Mouse (Mus musculus): Measurements from ENCODE around the gene Rbm19. TPM values are rescaled to one million over a fixed set of nuclear protein-coding genes. Genes with fewer than 3 reads are reported as not detected.

Gene Rbm19
- polyA plus RNA-seq, 1 experiment from 2014 or later: 16.0 TPM

DNA sequence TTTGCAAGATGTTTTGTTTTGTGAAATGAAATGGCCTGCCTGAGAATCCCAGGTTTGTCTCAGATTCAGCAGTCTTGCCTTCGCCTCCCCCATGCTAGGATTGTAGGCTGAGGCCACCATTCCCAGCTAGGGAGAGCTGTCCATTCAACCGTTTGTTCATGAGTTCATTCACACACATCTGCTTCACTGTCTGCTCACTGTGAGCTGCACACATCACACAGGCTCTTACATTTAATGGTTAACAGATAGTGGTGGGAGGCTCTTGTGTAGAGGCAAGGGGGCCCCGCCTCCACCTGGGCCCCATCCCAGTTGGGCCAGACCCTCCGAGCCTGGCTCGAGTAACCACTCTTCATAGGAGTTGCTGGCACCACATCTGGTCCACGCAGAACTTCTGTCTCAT lies 47.2 kb downstream of the Rbm19 start:
- no peak overlapping the region for H3K9ac ChIP-seq (replicated peaks; ENCODE audit: low read length)
- H3K27ac ChIP-seq (replicated peaks; ENCODE audit: low read depth, low read length): no peak overlapping the region
- no peak overlapping the region for H3K4me2 ChIP-seq (ENCODE audit: low read length)
- H3K4me1 ChIP-seq (ENCODE audit: control insufficient read depth, insufficient read depth, low read length): 0 out of 2 replicates have a peak, but pooled peaks cover 4% of the 10 kb centered on the region
- WGBS: 80% methylated on average over 6 of the region's 6 CpGs
- no peaks in the 10 kb centered on the region for H3K36me3 ChIP-seq (ENCODE audit: control insufficient read depth, insufficient read depth, low read length)
- no peak overlapping the region for H3K4me3 ChIP-seq (replicated peaks; ENCODE audit: low read depth, low read length)
- no peaks in the 10 kb centered on the region for H3K9me3 ChIP-seq (ENCODE audit: control insufficient read depth, low read length)
- H3K27me3 ChIP-seq (ENCODE audit: control insufficient read depth, insufficient read depth, low read length): no peaks in the 10 kb centered on the region
- ATAC-seq (ENCODE audit: low FRiP score, low TSS enrichment) (no peak), DNase-seq (no peak)

DNA sequence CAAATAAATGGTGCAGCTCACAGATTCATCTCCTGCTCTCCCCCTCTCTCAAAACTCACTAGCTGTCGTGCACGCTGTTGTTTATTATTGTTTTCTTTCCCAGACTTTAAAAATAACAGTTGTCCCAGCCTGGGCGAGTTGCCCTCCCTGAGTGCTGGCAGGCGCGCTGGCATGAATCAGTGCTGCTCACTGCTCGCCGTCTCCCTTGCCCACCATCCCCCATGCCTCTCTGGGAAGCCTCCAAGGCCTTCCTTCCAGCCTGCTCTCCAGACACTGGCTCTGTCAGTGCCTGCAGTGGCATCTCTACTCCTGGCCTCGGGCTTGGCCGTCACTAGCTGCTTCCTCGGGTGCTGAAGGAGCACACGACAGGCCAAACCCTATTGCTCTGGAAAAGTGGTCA lies 48.2 kb downstream of the Rbm19 start:
- no peak overlapping the region for H3K4me3 ChIP-seq (replicated peaks; ENCODE audit: low read depth, low read length)
- no peak overlapping the region for H3K4me2 ChIP-seq (ENCODE audit: low read length)
- H3K27ac ChIP-seq (replicated peaks; ENCODE audit: low read depth, low read length): no peak overlapping the region
- no peaks in the 10 kb centered on the region for H3K9me3 ChIP-seq (ENCODE audit: control insufficient read depth, low read length)
- no peak for ATAC-seq (ENCODE audit: low FRiP score, low TSS enrichment)
- no peaks in the 10 kb centered on the region for H3K36me3 ChIP-seq (ENCODE audit: control insufficient read depth, insufficient read depth, low read length)
- H3K9ac ChIP-seq (replicated peaks; ENCODE audit: low read length): no peak overlapping the region
- 81% methylated on average over 11 of the region's 11 CpGs for WGBS
- no peak for DNase-seq
- H3K4me1 ChIP-seq (ENCODE audit: control insufficient read depth, insufficient read depth, low read length): 0 out of 2 replicates have a peak, but pooled peaks cover 4% of the 10 kb centered on the region
- H3K27me3 ChIP-seq (ENCODE audit: control insufficient read depth, insufficient read depth, low read length): no peaks in the 10 kb centered on the region

DNA sequence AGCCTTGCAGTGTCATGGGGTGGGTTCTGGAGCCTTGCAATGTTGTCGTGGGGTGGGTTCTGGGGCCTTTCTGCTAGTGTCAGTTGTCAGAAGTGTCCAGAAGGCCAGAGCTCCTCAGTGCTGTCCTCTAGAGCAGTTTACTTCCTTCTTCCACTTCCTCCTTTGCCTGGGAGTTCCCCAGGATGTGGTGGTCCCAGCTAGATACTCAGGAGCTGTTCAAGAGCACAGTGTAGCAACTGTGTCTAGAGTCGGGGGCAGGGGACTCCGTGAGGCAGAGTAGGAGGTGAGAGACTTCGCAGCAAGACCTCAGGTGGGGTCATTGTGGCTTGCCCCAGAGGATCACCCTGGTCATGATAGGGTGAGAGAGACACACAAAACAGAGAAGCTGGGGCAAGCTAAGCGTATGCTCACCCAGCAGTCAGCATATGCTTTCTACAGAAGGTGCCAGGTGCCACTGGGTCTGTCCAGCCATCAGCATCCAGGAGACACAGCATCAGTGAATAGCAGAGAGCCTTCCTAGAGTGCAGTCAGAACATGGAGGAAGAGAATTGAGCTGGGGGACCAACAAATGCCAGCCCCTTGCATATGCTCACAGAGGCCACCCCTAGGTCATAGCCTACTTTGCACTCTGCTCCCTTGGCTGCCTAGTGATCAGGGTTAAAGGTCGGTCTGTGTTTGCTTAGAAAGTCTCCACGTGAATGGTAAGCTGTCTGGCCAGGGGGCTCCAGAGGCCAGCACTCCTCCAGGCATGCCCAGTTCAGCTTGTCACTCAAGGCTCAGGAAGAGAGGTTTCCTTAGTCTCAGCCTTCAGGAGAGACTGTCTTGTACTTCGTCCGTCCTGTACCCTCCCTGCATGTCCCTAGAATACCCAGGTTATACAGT lies 49.0 kb downstream of the Rbm19 start:
- Histone ChIP-seq H3K9ac (replicated peaks; ENCODE audit: low read length) (no peak overlapping the region), H3K4me3 (replicated peaks; ENCODE audit: low read depth, low read length) (no peak overlapping the region), H3K4me2 (ENCODE audit: low read length) (no peak overlapping the region), H3K27ac (replicated peaks; ENCODE audit: low read depth, low read length) (no peak overlapping the region), H3K9me3 (ENCODE audit: control insufficient read depth, low read length) (no peaks in the 10 kb centered on the region), H3K36me3 (ENCODE audit: control insufficient read depth, insufficient read depth, low read length) (no peaks in the 10 kb centered on the region), H3K27me3 (ENCODE audit: control insufficient read depth, insufficient read depth, low read length) (no peaks in the 10 kb centered on the region), H3K4me1 (ENCODE audit: control insufficient read depth, insufficient read depth, low read length) (0 out of 2 replicates have a peak, but pooled peaks cover 4% of the 10 kb centered on the region)
- WGBS: 70% methylated on average over 9 of the region's 9 CpGs
- DNase-seq (no peak), ATAC-seq (ENCODE audit: low FRiP score, low TSS enrichment) (no peak)

DNA sequence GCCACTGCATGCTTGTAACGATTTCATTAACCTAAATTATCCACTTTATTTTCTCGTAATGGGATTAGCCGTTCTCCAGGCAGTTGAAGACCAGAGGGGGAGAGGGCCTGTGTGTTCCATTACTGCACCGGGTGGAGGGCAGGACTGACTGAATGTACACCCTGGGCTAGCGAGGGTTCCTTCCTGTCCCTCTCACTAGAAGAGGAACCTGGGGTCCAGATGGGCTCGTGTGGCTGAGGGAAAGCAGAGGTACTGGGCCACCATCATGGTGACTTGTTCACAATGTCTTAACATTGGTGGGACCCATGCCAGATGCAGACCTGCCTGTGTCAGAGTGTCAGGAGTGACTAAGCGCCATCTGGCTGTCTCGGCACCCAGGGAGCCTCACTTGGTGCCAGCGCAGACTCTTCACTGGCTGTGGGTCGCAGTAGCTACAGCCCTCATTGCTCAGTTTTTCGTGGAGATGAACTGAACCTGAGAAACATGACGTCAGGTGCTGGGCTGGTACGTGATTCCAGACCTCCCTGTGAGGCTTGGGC lies 51.6 kb downstream of the Rbm19 start:
- H3K4me3 ChIP-seq (replicated peaks; ENCODE audit: low read depth, low read length): no peak overlapping the region
- H3K36me3 ChIP-seq (ENCODE audit: control insufficient read depth, insufficient read depth, low read length): no peaks in the 10 kb centered on the region
- no peak for DNase-seq
- no peak overlapping the region for H3K4me2 ChIP-seq (ENCODE audit: low read length)
- no peaks in the 10 kb centered on the region for H3K9me3 ChIP-seq (ENCODE audit: control insufficient read depth, low read length)
- WGBS: 59% methylated on average over 13 of the region's 13 CpGs
- ATAC-seq (ENCODE audit: low FRiP score, low TSS enrichment): no peak
- H3K9ac ChIP-seq (replicated peaks; ENCODE audit: low read length): no peak overlapping the region
- H3K27me3 ChIP-seq (ENCODE audit: control insufficient read depth, insufficient read depth, low read length): no peaks in the 10 kb centered on the region
- no peak overlapping the region for H3K27ac ChIP-seq (replicated peaks; ENCODE audit: low read depth, low read length)
- peaks cover 16% of the 10 kb centered on the region for H3K4me1 ChIP-seq (ENCODE audit: control insufficient read depth, insufficient read depth, low read length)

DNA sequence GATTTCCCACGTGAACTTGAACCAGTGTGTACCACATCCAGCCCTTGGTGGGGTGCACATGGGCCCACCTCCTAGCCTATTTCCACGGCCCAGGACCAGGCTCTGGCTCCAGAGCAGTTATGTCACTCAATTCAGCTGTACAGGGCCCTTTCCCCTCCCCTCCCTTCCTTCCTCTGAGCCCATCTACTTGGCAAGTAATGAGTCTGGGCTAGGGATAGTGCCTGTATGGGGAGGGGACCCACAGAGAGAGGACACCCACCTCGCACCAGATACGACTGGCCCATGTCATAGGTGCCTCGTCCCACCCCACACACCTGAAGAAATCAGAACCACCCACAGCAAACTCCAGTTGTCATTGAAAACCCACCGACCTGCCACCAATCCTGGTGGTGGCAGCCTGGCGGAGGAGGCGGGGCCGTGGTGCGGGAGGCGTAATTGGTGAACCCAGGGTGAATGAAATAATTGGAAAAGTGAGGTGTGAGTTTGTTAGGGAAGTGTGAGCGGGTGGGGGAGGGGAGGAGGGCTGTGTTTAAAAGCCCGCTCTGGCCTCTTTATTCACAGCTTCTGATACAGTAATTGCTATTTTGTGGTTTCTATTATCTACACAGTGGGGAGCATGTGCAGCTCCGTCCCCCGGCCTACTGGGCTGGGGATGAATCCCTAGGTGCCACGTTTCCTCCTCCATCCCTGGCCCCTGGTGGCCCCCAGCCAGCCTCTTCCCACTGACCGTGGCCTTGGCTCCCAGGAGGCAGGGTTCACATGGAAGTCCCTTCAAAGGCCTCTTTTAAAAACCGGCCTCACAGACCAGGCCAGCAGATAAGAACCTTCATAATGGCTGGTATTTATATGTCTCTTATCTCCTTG lies 55.8 kb downstream of the Rbm19 start:
- H3K9me3 ChIP-seq (ENCODE audit: control insufficient read depth, low read length): no peaks in the 10 kb centered on the region
- H3K9ac ChIP-seq (replicated peaks; ENCODE audit: low read length): no peak overlapping the region
- WGBS: 65% methylated on average over 18 of the region's 18 CpGs
- DNase-seq (no peak), ATAC-seq (ENCODE audit: low FRiP score, low TSS enrichment) (no peak)
- peaks cover 38% of the 10 kb centered on the region for H3K4me1 ChIP-seq (ENCODE audit: control insufficient read depth, insufficient read depth, low read length)
- peak overlapping the region; percentile 83 for H3K27ac ChIP-seq (replicated peaks; ENCODE audit: low read depth, low read length)
- no peaks in the 10 kb centered on the region for H3K27me3 ChIP-seq (ENCODE audit: control insufficient read depth, insufficient read depth, low read length)
- no peak overlapping the region for H3K4me3 ChIP-seq (replicated peaks; ENCODE audit: low read depth, low read length)
- no peak overlapping the region for H3K4me2 ChIP-seq (ENCODE audit: low read length)
- no peaks in the 10 kb centered on the region for H3K36me3 ChIP-seq (ENCODE audit: control insufficient read depth, insufficient read depth, low read length)

DNA sequence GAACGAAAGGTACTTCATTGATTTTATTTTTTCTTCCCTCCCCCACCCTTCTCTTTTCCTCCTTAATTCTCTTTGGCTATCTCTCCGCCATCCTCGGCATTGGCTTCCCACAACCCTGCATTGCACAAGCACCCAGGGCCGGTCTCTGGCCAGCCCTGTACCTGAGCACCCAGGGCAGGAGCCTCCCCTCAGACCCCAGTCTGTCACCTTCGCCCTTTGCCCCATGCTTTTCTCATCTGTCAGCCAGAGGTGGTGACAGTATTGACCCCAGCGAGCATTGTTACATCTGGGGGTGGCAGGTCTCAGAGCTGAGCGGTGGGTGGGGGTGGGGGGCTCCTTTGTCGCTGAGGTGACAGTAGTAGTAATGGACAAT lies 56.5 kb downstream of the Rbm19 start:
- Histone ChIP-seq H3K9me3 (ENCODE audit: control insufficient read depth, low read length) (no peaks in the 10 kb centered on the region), H3K4me2 (ENCODE audit: low read length) (no peak overlapping the region), H3K4me1 (ENCODE audit: control insufficient read depth, insufficient read depth, low read length) (peaks cover 38% of the 10 kb centered on the region), H3K4me3 (replicated peaks; ENCODE audit: low read depth, low read length) (no peak overlapping the region), H3K27ac (replicated peaks; ENCODE audit: low read depth, low read length) (peak overlapping the region; percentile 83), H3K36me3 (ENCODE audit: control insufficient read depth, insufficient read depth, low read length) (peaks cover 4% of the 10 kb centered on the region; the same call in 1 of the 2 replicates), H3K9ac (replicated peaks; ENCODE audit: low read length) (no peak overlapping the region), H3K27me3 (ENCODE audit: control insufficient read depth, insufficient read depth, low read length) (no peaks in the 10 kb centered on the region)
- no peak for ATAC-seq (ENCODE audit: low FRiP score, low TSS enrichment)
- 78% methylated on average over 8 of the region's 8 CpGs for WGBS
- DNase-seq: no peak

DNA sequence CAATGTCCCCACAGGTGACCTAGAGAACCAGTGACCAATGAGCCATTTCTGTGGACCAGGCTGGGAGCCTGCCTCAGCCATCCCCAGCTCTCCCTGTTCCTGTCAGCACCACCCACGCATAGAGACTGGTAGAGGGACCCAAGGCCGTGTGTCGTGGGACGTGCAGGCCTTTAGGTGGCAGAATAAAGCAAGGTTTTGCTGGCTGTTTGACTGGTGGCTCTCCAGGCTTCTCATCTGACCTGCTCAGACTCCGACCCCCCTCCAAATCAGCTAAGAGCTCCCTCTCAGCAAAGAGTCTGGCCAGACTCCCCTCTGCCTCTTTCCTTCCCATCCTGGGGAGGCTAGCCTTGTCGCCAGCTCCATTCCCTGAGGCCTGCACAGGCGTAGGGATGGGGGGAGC lies 58.1 kb downstream of the Rbm19 start:
- no peaks in the 10 kb centered on the region for H3K9me3 ChIP-seq (ENCODE audit: control insufficient read depth, low read length)
- no peak overlapping the region; the same call in 1 of the 2 replicates for H3K4me2 ChIP-seq (ENCODE audit: low read length)
- DNase-seq (peak; percentile 82), ATAC-seq (ENCODE audit: low FRiP score, low TSS enrichment) (peak; percentile 44; the same call in 1 of the 2 replicates)
- WGBS: 46% methylated on average over 7 of the region's 7 CpGs
- H3K27me3 ChIP-seq (ENCODE audit: control insufficient read depth, insufficient read depth, low read length): no peaks in the 10 kb centered on the region
- peak overlapping the region; percentile 17; the same call in 1 of the 2 replicates for H3K9ac ChIP-seq (replicated peaks; ENCODE audit: low read length)
- H3K4me3 ChIP-seq (replicated peaks; ENCODE audit: low read depth, low read length): no peak overlapping the region
- H3K27ac ChIP-seq (replicated peaks; ENCODE audit: low read depth, low read length): peak overlapping the region; percentile 83
- peaks cover 4% of the 10 kb centered on the region; the same call in 1 of the 2 replicates for H3K36me3 ChIP-seq (ENCODE audit: control insufficient read depth, insufficient read depth, low read length)
- peaks cover 34% of the 10 kb centered on the region for H3K4me1 ChIP-seq (ENCODE audit: control insufficient read depth, insufficient read depth, low read length)

DNA sequence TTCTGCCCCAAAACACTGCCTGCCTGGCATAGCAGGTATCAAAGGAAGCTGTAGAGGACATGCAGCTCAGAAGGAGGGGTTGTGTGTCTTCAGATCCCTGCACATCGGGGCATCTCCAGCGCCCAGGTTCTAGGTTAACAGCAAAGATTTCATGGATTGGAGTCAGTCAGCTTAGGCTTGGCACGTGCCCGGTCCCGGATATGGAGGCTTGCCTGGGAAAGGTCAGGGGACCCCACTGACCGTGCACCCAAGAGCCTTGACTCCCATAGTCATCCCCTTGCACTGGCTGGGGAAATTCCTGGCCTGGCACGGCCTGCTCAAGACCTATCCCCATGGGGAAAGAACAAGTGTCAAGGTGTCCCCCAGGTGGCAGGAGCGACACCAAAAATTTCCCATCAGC lies 59.0 kb downstream of the Rbm19 start:
- no peak overlapping the region; the same call in 1 of the 2 replicates for H3K9ac ChIP-seq (replicated peaks; ENCODE audit: low read length)

More for the DNA sequence above, 59.0 kb downstream of the Rbm19 start:
- DNase-seq (no peak), ATAC-seq (ENCODE audit: low FRiP score, low TSS enrichment) (no peak)
- H3K4me1 ChIP-seq (ENCODE audit: control insufficient read depth, insufficient read depth, low read length): peaks cover 34% of the 10 kb centered on the region
- WGBS: 90% methylated on average over 8 of the region's 8 CpGs
- no peak overlapping the region for H3K4me3 ChIP-seq (replicated peaks; ENCODE audit: low read depth, low read length)
- H3K9me3 ChIP-seq (ENCODE audit: control insufficient read depth, low read length): no peaks in the 10 kb centered on the region
- H3K4me2 ChIP-seq (ENCODE audit: low read length): no peak overlapping the region
- H3K27me3 ChIP-seq (ENCODE audit: control insufficient read depth, insufficient read depth, low read length): no peaks in the 10 kb centered on the region
- H3K27ac ChIP-seq (replicated peaks; ENCODE audit: low read depth, low read length): peak overlapping the region; percentile 83
- H3K36me3 ChIP-seq (ENCODE audit: control insufficient read depth, insufficient read depth, low read length): peaks cover 4% of the 10 kb centered on the region; the same call in 1 of the 2 replicates

All from midbrain, embryonic 14.5 days (tissue).